Mouse (Mus musculus): ENCODE measurements around the gene Jag2. TPM values are rescaled to one million over a fixed set of nuclear protein-coding genes. Genes with fewer than 3 reads are reported as not detected.

The Jag2 gene
- 10 to 100 TPM; 48.1 to 69.9 (median 58.9) TPM for total RNA-seq (2022)

DNA sequence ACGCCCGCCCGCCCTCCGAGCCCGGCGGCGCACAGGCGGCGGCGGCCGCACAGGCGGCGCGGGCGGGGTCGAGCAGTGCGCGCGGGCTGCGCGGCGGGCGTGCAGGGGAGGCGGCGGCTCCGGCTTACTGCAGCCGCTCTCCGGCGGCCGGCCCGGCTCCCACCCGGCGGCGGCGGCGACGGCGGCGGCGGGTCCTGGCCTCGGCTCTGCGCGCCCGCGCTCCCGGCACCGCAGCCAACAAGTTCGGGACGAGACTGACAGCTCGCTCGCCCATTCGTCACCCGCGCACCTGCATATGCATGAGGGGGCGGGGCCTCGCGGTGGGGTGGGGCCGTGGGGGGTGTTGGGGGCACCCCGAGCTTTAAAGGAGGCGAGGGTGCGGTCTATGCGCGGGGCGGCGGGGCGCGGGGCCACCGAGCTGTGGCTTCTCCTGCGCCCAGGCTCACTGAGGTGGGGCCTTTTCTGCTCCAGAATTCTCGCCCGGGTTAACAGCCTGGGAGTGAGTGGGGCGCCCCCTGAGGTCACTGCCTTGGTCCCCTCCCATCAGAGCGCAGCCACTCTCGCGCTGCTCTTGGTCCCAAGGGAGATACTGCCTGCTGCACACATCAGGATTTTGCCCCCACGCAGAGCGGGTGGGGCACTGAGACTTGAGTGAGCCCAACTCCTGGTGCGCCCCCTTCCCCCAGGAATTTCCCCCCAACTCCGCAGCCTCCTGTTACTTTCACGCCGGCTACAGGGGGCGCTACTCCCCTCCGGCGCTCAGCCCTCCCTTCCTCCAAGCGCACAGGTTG is at the start of gene Jag2:
Gene Jag2, minus strand, starts transcription at position 215 of the 791 bp plus-strand sequence.
- peak; percentile 63 to 71 for DNase-seq (ENCODE audit: low spot score in 2 of 2)

DNA sequence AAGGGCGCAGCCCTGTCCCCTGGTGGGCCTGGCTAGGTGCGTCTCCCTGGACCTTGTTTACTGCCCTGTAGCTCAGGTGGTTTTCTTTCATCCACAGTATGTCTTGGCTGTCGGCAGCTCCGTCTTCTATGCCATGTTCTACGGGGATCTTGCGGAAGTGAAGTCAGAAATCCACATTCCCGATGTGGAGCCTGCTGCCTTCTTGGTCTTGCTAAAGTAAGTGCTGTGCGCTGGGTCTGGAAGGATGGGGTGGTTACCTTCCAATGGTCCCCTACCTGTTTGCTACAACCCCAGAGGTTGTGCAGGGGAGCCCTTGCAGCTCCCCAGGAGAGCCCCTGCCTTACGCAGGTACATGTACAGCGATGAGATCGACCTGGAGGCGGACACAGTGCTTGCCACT is 47.6 kb upstream of the Jag2 start:
- peak in 1 of 2 experiments; percentile 38 for DNase-seq (ENCODE audit: low spot score in 2 of 2)

DNA sequence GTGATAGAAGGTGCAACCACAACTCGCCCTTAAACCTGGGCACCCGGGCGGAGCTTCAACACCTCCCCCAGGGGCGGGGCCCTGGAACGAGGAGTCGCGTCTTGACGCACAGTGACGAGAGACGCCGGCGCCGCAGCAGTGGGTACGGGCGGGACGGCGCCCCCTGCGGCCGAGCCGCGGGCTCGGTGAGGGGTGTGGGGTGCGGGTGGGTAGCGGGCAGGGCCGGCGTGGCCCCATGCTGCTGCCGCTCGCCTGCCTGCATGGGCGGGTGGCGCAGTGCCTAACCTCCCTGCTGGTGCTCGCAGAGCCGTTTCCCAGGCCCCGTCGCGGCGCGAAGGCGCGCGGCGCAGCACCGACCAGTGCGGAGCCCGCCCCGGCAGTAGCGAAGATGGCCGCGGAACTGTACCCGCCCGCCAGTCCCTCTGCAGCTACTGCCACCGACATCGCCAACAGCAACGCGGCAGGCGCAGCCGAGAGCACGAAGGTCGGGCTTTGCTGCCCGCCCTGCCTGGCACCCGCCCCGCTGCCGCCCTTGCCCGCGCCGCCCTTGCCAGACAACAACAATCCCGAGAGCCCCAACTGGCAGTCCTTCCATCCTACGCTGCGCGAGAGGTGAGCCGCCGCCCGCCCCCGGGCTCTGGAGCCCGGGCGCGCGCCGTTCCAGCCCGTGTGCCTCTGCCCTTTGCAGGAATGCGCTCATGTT is 46.9 kb upstream of the Jag2 start, which contains the start of gene Btbd6:
Gene Btbd6, plus strand, starts transcription at position 112 of the 703 bp plus-strand sequence.
- peak; percentile 67 to 91 for DNase-seq (ENCODE audit: low spot score in 2 of 2)

DNA sequence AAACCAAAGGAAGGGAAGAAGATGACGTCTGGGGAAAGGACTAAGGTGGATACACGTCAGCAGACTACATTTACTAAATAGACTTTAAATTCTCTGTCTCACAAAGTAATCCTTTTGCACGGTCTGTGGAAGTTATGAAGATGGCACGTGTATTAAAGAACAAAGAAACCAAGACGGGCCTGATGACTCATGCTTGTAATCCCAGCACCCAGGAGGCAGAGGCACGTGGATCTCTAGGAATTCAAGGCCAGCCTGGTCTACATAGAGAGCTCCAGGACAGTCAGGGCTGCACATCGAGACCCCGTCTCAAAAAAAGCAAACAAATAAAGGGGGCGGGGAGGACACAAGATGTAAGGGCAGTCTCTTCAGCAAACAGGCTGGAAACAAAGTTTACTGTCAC is 45.2 kb upstream of the Jag2 start:
- DNase-seq (ENCODE audit: low spot score in 2 of 2), result no peak

DNA sequence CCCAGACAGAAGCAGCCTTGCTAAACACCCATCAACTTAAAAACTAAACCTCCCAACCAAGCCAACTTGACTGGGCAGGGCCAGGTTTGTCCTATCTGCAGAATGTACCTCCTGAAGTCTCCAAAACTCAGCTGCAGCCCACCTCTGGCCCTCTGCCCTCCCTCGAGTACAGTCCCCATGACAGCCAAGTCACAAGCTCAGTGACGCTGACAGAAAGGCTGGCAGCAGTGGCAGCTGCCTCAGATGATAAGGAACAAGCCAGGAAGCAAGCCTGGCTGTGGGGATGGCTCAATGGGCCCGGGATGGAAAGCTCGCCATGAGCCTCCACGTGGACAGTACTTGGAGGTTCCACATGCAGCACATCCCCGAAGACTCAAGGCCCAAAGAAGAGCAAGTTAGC is 40.0 kb upstream of the Jag2 start:
- DNase-seq (ENCODE audit: low spot score in 2 of 2), result no peak

DNA sequence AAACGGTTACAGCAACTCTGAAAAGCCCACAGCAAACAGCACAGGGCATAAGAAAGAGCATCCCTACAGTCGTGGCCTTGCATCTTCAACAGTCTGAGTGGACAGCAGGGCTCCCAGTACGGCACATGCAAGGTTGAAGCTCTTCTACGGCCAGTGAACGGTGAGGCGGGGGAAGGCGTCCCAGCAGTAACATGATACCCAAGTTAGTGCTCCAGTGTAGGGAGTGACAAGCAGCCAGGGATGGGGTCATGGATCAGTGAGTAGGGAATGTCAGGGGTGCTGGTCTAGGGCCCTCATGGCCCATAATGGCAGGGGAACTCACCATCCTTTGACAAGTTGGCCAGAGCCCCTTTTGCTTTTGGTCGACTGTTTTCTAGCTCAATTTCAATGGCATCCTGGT is 39.4 kb upstream of the Jag2 start:
- DNase-seq (ENCODE audit: low spot score in 2 of 2), result no peak

DNA sequence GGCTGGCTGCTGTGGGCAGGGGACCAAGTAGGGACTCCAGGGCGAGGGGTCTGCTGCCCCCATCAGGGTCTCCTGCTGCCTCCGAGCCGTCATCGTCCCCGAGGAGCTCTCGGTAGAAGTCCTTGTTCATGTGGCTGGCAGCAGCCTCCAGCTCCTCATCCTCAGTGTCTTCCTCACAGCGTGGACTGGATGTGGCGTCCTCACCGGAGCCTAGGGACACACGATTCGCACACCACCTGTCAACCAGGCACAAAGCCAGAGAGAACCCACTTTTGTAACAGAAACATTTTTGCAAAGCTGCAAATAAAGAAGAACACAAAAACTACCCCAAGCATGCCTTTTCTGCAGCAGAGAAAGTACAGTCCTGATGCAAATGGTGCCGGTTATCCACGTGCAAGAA is 36.2 kb upstream of the Jag2 start:
- DNase-seq (ENCODE audit: low spot score in 2 of 2), result no peak

DNA sequence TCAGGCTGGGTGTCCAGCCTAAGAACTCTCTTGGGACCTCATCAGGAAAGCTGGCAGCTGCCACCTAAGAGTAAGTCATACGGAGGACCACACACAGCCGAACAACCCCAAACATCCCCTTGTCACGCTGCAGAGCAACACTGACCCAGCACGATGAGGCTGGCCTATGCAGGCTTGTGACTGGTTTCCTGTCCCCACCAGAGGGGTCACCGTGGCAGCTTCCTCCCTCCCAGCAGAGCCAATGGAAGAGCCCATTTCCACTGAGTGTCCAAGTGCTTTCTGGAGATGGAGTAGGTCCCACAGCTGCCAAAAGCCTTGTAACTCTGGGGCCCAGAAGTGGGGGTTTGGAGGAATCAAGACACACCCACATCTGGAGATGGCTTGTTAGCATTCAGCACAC is 32.3 kb upstream of the Jag2 start:
- no peak for DNase-seq (ENCODE audit: low spot score in 2 of 2)

DNA sequence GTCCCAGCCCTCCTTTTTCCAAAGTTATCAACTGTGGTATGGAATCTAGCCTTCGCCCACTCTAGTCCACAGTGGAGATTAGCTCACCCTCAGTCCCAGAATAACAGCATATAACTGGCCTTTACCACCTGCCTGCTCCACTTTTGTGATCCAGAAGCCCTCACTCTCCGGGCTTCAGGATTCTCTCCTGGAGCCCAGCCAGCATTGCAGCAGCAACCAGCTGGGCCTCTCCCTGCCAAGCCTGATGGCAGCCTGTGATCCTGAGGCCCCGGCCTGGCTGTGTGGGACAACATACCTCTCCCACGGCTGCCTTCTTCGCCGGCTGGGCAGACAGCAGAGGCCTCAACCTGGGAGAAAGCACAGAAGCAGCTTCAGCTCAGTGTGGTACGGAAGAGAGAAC is 31.9 kb upstream of the Jag2 start:
- DNase-seq (ENCODE audit: low spot score in 2 of 2), result no peak

DNA sequence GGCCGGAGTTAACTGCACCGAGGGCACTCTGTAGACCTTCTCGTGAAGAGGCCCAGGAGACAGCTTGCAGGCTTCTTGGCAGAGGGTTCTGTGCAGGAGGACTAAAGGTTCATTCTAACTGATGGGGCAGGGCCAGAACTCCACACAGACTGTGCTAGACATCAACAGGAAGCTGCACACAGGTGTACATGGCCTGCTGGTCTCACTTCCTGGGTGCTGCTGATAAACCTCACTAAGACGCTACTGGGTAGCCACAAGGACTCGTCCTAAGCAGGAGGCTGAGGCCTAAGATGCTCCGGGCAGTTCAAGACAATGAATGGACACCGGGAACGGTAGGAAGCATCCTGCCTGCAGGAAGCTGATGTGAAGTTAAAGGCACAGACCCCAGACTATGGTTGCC is 29.8 kb upstream of the Jag2 start:
- no peak for DNase-seq (ENCODE audit: low spot score in 2 of 2)

DNA sequence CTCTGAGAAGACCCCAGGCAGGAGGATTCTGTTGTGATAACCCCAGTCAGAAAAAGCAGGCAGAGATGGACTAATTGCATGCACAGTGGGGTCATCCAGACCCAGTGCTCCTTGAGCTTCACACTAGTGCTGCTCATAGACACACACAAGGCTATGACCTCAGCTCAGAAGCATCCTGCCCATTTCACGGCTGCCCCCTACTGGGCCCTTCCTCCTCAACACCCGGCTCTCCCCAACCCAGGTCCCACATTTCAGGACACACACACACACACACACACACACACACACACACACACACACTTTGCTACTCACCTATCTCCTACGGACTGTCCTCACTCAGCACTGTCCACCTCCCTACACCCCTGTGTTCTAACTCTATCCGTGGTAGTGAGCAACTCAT is 28.7 kb upstream of the Jag2 start:
- no peak for DNase-seq (ENCODE audit: low spot score in 2 of 2)

DNA sequence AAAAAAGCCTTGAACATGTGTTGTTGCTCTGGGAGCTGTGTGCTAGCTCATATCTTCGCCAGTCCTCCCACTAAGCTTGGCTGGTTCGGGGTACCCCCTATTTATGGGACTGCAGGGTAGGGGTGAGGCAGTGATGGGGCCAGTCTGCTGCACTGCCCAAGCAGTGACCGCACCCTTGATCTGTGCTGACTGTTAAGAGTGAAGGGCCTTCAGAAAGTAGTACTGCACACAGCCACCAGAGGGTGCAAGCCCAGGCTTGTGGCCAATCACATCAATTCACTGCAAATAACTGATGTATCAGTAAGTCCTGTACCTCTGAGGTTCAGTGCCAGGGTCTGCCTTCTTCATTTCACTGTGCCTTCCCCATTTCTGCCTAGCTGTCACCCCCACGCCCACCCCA is 26.2 kb upstream of the Jag2 start:
- DNase-seq (ENCODE audit: low spot score in 2 of 2), result peak in 1 of 2 experiments; percentile 69

DNA sequence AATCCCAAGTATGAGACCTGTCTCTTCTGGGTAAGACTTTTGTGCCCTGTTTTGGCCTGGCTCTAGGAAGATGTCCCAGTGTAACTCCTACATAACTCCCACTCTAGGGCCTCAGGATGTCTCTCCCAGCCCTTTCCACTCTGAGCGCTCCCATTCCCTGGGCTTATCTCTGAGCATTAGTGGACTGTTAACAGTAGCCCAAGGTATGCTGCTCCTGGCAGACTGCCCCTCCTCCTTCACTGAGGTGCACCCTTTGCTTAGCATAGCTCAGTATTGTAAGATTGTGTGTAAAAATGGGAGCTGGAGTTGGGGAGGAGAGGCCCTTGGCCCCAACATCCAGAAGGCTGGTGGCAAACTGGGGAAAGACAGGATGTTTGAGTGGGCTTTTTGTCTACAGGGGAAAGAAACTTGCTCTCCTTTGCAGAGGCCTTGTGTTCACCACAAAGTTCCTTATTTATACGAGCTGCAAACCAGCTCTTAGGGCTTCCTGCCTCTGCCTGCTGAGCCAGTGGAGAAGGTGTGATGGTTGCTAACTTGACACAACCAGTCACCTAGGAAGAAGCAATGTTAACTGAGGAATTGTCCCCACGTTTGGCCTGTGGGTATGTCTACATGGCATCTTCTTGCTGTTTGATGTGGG is 23.5 kb upstream of the Jag2 start:
- DNase-seq (ENCODE audit: low spot score in 2 of 2), result no peak

DNA sequence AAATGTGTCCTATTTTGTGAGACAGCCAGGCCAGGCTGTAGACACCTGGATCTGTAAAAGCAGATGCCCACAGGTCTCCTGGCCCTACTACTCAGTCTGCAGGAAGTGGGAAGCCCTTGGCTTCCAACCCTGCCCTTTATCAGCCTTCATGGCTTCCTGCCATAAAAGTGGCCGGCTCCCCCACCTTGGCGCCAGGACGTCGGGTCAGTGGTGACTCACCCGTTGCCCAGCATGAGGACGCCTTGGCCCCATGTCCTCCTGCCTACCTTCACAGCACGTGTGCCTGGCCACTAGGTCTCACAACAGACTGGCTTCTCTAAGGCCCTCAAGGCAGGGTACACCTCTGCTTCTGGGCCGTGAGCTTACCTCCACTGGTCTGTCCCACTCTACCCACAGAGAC is 22.9 kb upstream of the Jag2 start:
- no peak for DNase-seq (ENCODE audit: low spot score in 2 of 2)

DNA sequence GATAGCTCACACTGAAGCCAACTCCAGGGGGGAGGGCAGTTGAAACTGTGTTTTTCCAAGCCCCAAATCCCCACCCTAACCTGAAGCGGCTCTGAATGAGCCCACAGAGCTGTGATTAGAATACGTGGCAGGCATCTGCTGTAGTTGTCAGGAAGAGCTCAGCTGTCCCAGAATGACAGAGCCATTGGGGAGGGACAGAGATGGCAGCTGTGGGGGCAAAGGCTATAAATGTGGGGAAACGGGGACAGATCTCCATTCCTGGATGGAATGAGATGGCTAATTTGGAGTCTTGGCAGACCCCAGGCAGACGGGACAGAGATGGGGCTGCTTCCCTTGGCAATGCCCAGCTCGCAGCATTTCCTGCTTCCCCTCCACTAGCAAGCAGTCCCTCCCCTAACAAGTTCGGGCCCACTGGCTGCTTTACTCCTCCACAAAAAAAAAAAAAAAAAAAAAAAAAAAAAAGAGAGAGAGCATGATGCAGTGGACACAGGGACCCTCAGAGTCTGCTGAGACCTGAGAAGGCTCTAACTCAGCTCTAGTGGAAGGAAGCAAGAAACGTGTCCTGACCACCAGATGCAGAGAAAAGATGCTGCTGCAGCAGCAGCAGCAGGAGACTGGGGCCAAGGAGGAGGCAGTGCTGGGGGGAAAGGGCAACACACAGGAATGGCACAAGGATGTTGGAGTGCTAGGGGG is 21.7 kb upstream of the Jag2 start:
- no peak for DNase-seq (ENCODE audit: low spot score in 2 of 2)

DNA sequence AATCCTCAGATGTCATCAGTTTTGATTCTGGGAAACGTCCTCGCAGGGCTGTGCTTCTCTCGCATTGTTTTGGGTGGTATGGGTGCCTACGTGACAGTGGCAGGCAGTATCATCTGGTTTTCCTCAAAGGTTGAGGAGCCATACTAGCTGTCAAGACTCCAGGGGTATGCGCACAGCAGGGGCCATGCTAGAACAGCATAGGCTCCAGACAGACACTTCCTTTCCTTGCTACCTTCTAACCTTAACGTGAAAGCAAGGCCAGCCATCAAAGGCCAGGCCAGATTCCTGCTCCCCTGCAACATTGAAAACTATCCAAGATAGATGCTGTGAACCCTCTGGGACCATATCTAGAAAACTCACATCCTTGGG is 21.2 kb upstream of the Jag2 start:
- no peak for DNase-seq (ENCODE audit: low spot score in 2 of 2)

DNA sequence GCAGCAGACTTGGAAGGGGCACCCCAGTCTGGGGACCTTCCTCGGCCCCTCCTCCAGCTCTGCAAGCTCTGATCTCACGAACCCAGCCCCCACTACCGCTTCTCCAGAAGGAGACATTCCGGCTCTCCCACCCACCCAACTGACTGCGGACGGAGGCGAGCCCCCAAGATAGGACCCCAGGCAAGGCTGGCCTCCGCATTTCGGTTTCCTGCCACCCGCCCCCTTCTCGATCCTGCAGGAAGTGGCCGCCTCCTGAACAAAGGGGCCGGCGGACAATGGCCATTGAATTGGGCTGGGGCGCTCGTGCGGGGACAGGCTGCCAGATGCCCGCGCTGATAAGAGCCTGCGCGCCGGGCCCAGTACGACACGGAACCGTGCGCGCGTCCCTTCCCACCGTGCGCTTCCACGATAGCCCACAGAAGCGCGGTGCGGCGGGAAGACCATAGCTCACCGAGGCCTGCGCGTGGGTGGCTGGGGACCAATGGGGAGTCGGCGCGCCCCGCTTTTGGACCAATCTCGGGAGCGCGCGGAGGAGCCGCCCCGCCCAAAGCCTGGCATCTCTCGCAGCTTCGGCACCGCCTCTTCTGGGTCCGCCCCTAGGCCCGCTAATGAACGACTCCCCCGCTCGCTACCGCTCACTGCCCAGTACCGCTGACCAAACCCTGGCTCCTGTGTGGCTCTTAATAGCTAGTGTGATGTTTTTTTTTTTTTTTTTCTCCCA is 20.6 kb upstream of the Jag2 start:
- DNase-seq (ENCODE audit: low spot score in 2 of 2), result peak; percentile 76 to 93

DNA sequence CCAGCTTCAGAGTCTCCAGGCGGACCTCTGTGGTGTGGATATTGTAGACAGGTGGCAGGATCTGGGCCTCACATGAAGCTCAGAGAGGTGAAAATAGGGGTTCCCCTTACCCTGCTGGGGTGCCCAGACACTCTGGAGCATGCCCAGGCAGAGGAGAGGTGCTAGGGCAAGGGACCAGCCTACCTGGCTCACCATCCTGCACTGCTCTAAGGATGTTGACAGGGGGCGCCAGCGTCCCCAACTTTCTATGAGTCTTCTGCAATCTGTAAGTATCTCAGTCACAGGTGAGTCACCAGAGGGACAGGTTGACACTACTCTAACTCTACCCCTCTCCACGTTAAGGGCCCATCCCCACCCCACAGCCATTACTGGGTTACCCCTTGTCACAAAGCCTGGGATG is 17.7 kb upstream of the Jag2 start:
- DNase-seq (ENCODE audit: low spot score in 2 of 2), result no peak

DNA sequence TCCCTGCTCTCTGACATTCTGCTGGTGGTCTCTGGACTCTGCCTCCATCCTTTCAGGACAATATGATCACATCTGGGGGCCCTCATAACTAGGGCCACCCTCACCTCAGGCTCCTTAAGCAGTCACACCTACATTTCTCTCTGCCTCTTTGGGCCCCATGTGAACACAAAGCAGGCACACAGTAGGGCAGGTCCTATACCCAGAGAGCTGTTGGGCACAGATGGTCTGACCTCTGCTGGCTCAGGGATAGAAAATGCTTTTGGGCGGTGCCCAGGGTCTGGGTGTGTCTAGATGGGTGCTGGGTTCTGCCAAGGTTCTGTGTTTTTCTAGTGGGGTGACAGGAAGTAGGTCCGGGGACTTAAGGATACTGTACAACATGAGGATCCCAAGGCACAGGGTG is 14.1 kb upstream of the Jag2 start:
- DNase-seq (ENCODE audit: low spot score in 2 of 2), result no peak

DNA sequence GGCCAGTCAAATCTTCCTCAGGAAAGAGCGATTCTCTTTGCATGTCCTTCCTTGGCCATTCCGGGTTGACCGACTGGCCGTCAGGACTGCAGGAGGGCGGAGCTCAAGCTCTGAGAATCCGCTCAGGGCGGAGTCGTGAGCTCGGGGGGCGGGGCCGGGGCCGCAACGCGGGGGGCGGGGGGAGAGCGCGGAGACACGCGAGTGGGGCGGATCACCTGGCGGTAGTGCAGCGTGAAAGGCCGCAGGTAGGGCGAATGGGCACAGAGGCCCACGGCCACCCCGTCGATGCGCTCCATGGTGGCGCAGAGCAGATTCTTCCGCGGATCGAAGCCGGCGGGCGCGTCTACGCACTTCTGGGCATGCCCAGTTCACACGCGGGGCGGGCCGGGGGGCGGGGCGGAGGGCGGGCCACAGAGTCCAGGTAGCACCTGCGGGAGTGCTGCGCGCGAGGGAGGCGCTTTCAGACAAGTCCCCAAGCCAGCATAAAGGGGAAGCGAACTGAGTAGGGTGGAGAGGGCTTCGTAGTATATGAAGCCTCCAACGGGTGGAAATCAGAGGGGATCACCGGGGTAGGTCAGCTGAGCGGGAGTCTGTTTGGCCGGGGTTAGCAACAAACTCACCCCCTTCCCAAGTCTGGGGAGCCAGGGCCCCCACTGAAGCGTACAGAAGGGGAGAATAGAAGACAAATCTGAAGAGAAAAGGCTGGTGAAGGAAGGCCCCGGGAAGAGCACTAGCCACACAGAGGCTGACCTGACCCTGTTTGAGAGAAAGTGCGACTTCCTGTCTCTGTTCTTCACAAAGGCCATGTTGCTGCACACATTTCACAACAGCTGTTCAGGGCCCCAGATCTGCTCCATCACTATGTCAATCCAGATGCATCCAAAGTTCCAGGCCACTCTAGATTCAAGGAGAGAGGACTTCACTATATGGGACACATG is 12.5 kb upstream of the Jag2 start, which contains the start of gene Nudt14:
Gene Nudt14, minus strand, starts transcription at position 349 of the 938 bp plus-strand sequence.
- DNase-seq (ENCODE audit: low spot score in 2 of 2), result peak in 1 of 2 experiments; percentile 58
